Mouse (Mus musculus) embryo, embryonic 9.5 days (tissue): ENCODE results near the gene Iqgap2.

Experiments
- DNase-seq: peaks from one replicate; pipeline ENCODE4 v3.0.0-alpha.2; 2017; ENCODE audit errors: extremely low spot score

The Iqgap2 gene

DNA sequence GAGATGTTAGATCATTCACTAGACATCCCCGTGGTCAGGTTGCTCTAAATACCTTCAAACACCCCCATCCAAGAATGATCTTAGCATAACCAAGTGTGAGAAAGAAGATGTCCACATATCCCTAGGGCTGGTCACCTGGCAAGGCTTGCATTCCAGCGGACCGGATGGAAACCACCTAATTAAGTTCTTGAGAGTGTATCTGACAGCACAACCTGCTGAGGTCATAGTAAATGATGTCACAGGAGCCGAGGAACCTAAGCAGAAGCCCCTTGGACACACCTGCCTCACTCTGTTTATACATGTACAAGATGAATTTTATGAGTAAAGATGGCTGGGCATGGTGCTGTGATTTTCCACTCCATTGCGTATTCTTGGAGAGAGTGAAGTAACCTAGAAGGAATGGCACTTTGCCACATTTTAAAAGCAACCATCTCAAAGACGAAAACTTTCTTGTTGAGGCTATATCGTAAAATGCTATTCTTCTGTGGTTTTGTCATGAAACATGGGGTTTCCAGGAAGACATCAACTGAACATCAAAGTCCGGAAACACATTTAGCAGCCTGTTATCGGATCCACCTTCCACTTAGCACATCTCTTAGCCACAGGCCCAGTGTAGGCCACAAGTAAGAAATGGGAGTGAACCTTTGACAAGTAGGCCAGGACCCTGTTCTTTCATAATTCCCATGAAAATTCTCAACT, 179.0 kb downstream of the Iqgap2 start:
- DNase-seq: no peak

DNA sequence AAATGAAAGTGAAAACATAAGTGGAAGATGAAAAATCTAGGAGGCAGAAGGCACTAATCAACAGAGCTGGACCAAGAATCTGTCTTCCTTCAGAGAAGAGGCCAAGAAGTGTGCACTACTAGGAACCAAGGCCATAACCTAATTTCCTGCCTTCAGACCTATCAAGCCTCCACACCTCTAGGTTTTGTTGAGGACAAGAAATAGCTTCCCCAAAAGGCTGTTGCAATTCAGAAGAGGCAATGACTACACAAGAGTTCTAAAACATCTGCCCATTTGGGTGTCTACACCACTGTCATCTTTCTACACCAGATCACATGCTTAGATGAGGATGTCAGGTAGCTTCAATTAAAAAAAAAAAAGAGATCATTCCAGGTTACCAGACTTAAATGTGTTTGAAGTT, 179.7 kb downstream of the Iqgap2 start:
- no peak for DNase-seq

DNA sequence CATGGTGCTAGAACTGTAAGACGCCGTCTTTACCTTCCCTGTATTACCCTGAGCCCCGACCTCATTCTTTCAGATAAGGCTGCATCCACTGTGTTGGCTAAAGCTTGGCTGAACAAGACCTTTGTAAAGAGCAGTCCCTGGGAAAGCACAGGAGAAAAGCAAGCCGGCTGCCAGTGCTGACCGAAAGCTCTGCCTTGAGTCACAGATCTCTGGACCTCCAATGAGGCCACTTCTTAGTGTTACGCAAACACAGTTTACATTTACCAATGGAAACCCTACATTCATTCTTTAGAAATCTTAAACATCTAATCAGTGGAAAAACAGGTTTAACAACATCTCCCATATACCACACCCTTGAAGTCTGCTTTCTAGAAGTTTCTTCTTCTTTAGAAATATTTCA, 186.1 kb downstream of the Iqgap2 start:
- no peak for DNase-seq

DNA sequence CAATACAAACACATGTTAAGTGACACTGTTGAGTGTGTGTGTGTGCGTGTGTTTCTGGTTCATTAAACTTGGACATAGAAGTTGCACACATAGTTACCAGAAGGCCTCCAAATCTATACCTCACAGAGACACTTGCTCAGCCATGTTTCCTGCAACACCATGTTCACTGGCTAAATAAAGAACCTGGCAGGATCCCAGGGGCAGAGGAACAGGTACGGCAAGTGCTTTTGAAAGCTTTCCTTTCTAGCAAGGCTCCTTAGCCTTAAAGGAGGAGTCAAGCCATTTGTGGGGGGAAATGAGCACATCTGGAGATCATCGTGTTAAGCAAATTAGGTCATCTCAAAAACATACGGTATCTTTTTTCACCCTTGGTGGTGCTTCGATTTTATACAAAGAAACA, 188.3 kb downstream of the Iqgap2 start:
- no peak for DNase-seq

DNA sequence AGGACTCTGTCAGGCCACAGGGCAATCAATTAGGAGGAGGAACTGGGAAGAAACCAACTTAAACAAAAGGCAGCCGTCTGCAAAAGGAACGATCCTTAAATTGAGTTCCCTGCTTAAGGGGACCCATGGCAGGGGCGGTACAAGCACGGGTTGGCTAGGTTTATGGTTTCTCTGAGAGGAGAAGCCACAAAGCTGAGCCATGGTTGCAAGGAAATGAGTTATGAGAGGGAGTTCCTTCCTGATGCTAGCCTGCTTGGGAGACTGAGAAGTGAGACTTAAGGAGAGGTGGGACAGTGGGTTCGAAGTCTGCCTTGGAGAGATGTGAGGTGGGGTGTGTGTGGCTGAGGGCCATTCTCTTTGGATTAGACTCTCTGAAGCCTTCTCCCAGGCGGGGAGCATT, 193.8 kb downstream of the Iqgap2 start:
- no peak for DNase-seq

DNA sequence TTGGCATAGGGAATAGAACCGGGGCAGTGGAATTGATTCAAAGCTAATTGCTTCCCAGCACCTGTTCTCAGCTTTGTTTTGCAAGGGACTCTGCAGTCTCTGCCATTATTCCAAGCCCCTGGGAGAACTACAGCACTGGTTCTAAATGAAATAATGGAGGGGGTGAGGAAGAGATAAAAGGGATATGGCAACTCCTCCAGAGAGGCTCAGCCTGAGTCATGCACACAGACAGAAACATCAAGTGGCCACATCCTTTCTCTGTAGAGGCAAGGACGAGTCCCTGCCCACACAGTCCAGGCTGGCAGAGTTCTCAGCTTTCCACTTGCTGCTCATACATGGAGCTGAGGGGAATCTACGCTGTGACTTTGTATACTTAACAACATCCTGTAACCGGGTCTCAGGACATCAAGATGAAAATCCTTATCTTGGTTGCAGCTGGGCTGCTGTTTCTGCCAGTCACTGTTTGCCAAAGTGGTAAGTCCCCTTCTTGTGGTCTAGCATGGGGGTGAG, 195.0 kb downstream of the Iqgap2 start, which contains the start of gene F2rl2:
TSS of gene F2rl2 (plus strand) at position 200 of the 510 bp plus-strand sequence.
- DNase-seq: no peak

DNA sequence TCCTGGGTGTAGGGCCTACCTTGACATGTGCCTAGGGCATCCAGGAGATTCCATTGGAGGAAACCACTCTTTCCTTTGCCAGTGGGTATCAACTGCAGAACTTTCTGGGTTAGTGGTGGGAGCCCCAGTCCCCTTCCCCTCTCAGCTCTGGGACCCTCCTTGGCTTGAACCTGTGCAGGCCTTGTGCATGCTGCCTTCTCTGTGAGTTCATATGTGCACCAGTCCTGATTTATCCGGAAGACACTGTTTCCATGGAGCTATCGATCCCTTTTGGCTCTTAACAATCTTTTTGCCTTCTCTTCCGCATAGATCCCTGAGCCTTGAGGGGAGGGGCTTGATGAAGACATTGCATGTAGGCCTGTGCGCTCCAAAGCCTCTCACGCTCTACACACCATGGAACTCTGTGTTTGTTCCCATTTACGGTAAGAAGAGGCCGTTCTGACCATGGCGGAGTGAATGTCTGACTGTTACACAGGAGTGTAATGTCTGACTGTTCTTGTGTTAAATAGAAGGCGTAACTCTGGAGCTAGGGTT, 195.5 kb downstream of the Iqgap2 start:
- no peak for DNase-seq

DNA sequence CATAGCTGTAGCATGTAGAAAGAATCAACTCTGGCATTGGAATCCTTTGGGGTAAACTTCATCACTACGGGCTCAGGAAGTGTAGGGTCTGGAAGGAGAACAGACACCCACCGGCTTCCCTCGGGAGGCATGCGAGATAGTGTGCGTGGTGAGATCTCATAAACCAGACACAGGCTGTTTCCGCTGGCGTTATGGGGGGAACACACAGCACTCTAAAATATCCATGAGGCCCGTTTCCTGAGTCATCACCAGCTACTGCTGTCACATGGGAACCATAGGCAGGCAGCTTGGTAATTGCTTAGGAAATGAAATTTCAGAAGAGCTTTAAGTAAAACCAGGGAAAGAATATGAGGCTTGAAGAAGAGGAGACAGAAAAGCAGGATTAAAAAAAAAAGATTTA, 199.5 kb downstream of the Iqgap2 start:
- DNase-seq: no peak

DNA sequence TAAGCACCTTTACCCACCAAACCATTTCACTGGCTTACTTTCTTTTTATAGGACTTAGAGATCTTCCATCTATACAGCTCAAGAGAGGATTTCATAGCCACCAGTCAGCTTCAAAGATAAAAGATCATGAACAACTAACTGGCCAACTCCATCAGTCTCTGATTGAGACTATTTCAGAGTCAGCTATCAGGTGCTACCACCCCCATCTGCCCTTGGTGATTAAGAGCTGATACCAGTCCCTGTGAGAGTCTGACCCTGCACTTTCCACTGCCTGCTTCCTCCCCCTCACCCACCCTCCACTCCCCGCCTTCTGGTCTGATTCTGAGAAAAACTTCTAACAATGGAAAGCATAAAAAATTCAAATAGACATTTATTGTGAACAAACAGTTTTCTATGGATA, 203.1 kb downstream of the Iqgap2 start:
- no peak for DNase-seq

DNA sequence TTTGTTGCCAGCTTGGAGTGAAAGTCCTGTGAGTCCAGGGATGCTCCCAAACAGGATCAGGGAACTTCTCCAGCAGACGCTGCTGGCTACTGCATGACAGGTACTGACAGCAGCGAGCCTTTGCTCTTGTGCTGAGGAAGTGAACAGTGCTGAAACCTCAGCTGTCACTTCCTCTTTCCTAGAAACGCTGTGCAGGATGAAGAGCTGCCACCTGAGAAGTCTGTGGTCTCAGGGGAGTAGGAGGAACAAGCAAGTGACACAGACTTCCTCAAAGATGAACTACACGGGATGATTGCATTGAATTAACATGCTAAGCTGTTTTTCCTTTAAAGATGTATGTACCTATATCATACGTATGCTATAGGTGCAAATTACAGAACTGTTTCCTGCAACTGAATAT, 206.0 kb downstream of the Iqgap2 start:
- no peak for DNase-seq

DNA sequence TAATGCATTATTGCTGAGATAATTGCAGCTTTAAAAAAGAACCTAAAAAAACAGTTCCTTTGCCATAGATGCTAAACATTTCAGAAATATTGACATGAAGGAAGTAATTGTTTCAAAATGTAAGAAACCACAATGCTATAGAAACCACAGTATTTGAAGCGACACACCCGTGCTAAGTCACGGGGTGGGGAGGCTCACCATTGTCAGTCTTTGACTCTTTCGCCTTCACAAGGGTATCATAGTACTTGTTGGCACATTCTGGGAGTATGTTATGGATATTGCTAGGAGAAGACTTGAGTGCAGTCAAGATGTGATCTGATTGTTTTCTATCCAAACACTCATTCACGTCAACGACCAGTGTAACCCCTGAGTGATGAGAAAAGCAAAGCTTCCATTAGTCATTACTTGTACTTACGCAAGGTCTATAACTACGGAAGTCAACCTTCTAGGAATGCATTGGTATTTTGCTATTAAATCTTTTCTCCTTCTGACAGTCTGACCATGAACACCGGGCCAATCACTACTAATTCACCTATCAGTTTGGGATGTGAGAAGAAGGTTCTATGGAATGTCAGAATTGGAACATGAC, 207.0 kb downstream of the Iqgap2 start:
- no peak for DNase-seq

DNA sequence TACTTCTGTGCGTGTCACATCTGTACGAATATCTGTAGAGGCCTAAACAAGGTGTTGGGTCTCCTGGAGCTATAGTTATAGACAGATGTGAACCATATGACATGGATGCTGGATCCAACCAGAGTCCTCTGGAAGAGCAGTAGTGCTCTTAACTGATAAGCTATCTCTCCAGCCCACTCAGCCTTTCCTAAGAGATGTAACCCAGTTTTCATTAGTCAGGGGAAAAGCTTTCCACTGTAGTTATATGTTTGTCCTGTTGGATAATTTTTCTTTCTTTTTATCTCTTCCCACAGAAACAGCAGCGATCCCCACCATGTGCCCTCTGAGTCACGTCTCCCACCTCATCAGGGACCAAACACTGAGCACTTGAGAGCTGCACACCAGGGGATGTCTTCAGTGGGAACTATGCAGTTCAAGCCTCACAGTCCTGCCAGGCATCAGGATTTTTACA, 212.2 kb downstream of the Iqgap2 start:
- DNase-seq: no peak

DNA sequence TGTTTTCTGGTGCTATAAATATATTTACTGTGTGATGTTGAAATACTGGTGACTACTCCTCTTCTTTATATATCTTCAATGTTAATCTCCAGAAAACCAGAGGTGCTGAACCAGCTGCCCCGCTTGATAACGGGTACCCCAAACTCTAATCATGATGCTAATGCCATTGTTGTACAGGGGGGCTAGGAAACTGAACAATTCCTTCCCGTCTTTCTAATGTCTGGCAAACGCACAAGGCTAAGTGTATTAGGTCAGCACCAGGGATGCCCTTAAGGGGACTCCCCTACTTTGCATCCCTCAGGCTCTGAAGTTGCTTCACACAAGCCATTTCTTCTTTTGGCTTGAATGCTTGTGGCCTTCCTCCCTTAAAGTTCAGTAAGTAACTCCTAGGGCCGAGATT, 212.6 kb downstream of the Iqgap2 start:
- DNase-seq: no peak

DNA sequence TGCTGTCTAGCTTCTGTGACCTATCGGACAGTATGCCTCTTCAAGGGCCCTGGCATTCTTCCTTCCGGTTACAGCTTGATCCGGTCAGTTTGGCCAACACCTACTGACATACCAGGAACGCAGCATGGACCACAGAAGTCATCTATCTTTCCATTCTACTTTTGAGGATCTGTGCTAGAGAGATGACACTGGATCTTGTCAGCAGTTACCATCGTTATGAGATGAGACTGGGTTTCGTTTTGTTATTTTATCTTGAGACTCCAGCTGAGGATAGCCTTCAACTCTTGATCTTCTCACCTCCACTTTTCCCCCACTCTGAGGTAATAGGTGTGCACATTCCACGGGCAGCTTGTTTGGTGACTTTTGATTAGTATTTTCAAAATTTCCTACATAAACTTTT, 219.3 kb downstream of the Iqgap2 start:
- DNase-seq: no peak

DNA sequence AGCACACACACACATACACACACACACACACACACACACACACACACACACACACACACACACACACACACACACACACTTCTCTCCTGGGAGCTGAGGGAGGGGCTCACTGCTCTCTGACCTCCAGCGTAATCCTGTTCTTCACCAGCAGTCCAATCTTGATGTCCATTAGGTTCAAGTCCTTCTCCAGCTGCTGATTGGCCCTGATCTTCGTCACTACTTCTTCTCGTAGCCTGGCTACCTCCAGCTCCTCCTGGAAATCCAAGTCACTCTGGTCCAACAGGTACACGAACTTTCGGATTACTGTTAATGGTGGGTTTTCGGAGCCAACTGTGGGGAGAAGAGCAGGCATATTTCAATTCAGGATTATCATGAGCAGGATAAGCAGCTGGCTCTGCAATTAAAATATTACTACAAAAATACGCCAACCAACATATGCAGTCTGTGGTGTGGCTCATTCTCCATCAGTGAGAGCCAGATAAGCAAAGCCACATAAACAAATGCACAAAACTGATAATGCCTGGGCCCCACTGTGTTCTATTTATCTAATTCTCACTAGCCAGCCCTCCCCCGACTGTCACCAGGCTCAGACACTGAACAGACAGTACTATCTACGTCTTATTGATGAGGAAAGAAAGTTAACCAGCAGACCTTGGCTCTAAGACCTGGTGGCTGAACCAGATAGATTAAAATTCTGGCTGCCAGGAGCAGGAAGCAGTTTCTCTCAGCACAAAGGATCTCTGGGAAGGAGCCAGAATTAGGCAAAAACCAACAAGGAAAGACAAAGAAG, 220.4 kb downstream of the Iqgap2 start:
- DNase-seq: no peak

DNA sequence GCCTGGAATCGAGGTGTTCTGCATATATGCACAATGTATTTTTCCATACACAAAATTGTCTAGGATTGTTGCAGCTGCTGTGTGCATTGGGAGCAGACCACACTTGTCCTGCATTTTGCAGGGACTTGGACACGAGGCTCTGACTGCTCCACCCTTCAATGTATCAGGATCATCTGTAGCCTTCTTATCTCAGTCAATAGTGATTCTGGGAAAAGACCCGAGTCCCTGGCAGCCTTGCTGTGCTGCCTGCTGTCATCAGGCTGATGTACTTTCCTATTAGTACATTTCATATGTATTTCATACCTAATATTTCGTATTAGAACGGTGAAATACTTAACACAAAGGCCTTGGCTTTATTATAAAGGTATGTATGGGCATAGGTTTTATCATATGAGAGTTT, 221.2 kb downstream of the Iqgap2 start:
- no peak for DNase-seq

DNA sequence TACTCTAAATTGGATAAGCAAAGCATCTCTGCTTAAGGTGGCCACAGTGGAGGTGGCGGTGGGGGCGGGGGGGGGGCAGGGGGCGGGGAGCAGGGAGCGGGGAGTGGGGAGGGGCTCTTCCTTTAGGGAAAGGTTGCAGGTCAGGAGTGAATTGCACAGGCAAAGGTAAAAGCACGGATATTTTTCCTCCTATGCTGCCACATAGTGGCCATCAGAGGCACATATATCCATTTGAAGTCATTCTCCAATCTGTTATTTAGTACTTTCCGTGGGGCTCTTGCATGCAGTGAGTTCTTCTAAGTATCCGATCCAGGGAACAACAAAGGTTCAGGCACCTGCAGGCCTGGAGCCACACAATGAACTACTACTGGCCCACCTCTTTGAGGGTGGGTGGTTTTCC, 224.5 kb downstream of the Iqgap2 start:
- DNase-seq: peak; percentile 22

DNA sequence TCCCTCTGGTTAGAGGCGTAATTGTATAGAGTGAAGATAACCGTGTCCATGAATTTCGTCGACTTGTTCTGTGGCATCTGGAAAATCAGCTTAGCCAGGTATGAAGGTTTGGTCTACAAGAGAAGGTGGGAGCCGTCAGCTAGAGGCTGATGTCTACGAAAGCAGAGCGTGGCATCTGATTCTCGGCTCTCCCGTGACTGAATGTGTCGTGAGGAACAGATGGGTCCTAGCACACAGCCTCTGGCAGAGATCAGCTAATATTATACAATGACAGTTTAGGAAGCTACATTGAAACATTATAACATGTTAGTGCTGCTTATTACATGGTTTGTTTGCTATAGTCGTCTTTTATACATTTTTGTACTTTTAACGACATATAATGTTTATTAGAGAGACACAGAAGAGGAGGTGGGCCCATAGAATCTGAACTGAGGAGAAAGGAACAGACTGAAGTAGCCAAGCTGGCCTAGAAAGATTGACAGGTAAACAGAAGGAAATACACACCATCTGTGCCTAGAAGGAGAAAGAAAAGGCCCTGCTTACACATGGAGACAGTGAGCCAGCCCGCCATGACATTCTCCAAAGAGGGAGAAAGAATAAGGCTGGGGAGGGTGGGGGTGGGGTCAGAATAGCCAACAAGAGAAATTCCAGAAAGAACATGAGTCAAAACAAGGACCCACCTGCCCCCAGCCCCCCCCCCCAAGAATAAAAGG, 225.9 kb downstream of the Iqgap2 start:
- no peak for DNase-seq

DNA sequence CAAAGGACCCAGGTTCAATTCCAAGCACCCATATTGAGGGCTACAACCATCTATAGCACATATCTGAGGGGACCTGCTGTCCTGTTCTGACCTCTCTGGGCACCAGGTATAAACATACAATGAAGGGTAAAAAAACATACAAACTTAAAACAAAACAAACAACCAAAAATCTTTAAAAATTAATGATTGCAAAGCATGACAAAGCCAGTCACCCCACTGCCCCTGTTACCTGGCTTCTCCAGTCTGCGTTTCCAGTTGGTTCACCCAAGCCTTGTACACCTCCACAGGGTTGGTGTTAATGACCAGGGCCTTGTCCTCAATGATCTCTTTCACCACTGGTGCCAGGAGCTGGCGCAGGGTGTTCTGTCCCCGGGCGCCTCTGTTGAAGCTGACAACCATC, 227.9 kb downstream of the Iqgap2 start:
- DNase-seq: no peak

DNA sequence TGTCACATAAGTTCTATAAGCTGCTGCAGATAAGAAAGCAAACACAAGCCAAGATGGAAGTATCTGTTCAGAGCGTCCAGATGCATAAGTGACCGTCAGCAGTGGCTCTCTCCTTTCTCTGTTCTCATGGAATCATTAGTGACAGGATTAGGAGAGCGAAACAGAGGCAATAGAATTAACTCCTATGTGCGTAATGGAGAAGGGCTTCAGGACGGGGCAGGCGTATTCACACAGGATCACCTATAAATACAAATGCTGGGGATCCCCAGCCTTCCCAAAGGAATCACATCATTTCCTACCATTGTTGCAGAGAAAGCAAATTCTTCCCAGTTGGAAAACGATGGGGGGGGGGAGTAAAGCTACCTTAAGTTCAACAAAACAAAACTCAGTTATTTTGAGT, 232.3 kb downstream of the Iqgap2 start:
- DNase-seq: no peak

DNA sequence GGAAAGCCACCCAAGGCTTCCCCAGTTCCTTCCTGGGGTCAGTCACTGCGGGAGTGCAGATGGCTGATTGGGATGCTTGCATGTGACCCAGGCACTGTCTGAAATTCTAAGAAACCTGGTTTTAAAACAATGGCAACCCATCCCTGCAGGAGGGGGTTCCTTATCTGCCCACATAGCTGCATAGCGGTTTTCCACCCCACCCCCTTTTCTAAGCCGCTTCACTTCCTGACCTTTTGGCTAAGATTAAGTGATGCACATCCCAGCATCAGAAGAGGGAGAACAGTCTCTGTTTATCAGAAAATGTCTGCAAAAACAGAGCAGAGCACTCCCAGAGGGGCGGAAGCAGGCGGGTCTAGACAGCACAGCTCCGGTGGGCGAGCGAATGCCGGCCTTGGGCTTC, 234.6 kb downstream of the Iqgap2 start:
- peak; percentile 28 for DNase-seq

DNA sequence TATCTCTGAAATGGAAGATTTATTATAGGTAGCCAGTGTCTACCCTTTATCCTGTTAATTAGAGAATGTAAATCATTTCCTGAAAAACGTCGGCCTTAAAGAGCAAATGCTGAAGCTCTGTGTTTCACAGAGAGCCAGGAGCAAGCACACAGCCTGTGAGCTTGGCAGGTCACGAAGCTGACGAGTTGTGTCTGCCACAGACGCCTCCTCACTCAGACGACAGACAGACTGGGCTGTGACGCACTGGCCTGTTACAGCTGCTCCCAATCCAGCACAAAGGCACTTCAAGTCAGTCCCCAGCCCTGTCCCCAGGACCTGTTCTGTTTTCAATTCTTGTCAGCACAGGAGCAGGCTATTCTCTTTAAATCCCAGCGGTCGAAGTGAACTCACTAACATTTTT, 236.4 kb downstream of the Iqgap2 start:
- no peak for DNase-seq
